Mouse (Mus musculus) liver, adult 2 months (tissue): ENCODE measurements at regions not wholly inside any gene's neighbourhood (a gene's known extent, or its start where the extent isn't known, plus 50 kb on each side); places are given as distances from the start of the nearest gene placed in this dataset.

Experiments used
- CTCF ChIP-seq: fragments of 200-500 bp; IDR thresholded peaks from 2 replicates; pipeline ENCODE4 v1.5.1; 2011; ENCODE audit warnings: low read depth, low read length, control low read depth
- POLR2A ChIP-seq: fragments of 200-500 bp; IDR thresholded peaks from 2 replicates; pipeline ENCODE4 v1.6.1; 2011; ENCODE audit warnings: low read length, control low read depth; ENCODE audit not compliant: insufficient read depth; ENCODE audit errors: extremely low read depth

DNA sequence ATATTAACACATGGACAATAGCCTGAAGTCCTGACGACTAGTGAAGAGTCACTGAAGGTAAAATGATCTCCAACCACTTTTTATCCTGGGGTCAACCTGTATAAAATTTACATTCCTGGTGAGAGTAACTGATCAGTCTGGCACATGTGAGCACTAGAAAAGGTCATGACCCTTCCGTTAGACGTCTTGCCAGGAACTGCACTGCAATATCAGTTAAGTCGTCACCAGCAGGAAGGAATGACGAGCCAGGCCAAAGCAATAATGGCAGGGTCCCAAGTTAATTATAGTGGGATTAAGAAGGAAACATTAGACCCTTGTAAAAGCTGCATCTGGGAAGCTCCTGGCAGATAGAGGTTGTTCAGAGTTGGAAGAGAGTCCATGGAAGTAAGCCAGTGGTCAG, 116.8 kb upstream of the Gm6657 start:
- no peak for TF ChIP-seq CTCF
- TF ChIP-seq POLR2A, result no peak
